Mouse (Mus musculus) spleen, adult 12 weeks (tissue): ENCODE measurements at regions not wholly inside any gene's neighbourhood (a gene's known extent, or its start where the extent isn't known, plus 50 kb on each side); places are given as distances from the start of the nearest gene placed in this dataset.

ENCODE experiments used
- DNase-seq: peaks from one replicate; pipeline ENCODE4 v3.0.0; 2022; ENCODE audit warnings: low spot score

- DNase-seq, result no peak
These were observed 100.2 kb downstream of the Kctd12 start for GRCm38 (mm10) chr14:102882281-102882680.

- DNase-seq, result no peak
These were observed 101.8 kb downstream of the Kctd12 start for GRCm38 (mm10) chr14:102880658-102881083.

GRCm38 (mm10) chr14:102878572-102878971, 103.9 kb downstream of the Kctd12 start:
- DNase-seq, result no peak

- no peak for DNase-seq
These were observed 114.3 kb downstream of the Kctd12 start for GRCm38 (mm10) chr14:102868160-102868559.

- DNase-seq, result no peak
These were observed 114.7 kb downstream of the Kctd12 start for GRCm38 (mm10) chr14:102867697-102868096.

GRCm38 (mm10) chr14:102866511-102866910, 115.9 kb downstream of the Kctd12 start:
- DNase-seq, result no peak

- no peak for DNase-seq
These were observed 120.7 kb downstream of the Kctd12 start for GRCm38 (mm10) chr14:102861694-102862093.

GRCm38 (mm10) chr14:102859361-102859871, 123.0 kb downstream of the Kctd12 start:
- no peak for DNase-seq

GRCm38 (mm10) chr14:102855264-102855840, 127.1 kb downstream of the Kctd12 start:
- DNase-seq, result no peak

- no peak for DNase-seq
These were observed 138.7 kb downstream of the Kctd12 start for GRCm38 (mm10) chr14:102843700-102844099.

- no peak for DNase-seq
These were observed 144.8 kb downstream of the Kctd12 start for GRCm38 (mm10) chr14:102837602-102838001.

- no peak for DNase-seq
These were observed 147.2 kb downstream of the Kctd12 start for GRCm38 (mm10) chr14:102835118-102835769.

GRCm38 (mm10) chr14:102828442-102828841, 154.0 kb downstream of the Kctd12 start:
- no peak for DNase-seq

GRCm38 (mm10) chr14:102827756-102828384, 154.6 kb downstream of the Kctd12 start:
- no peak for DNase-seq

- DNase-seq, result no peak
These were observed 156.9 kb downstream of the Kctd12 start for GRCm38 (mm10) chr14:102825525-102825924.

- no peak for DNase-seq
These were observed 161.8 kb downstream of the Kctd12 start for GRCm38 (mm10) chr14:102820663-102821062.

GRCm38 (mm10) chr14:102811678-102812081, 170.8 kb downstream of the Kctd12 start:
- no peak for DNase-seq

GRCm38 (mm10) chr14:102811022-102811421, 171.4 kb downstream of the Kctd12 start:
- no peak for DNase-seq

GRCm38 (mm10) chr14:102810121-102810921, 172.1 kb downstream of the Kctd12 start:
- DNase-seq, result peak; percentile 7

- DNase-seq, result peak; percentile 5
These were observed 176.2 kb downstream of the Kctd12 start for GRCm38 (mm10) chr14:102805936-102806923.

GRCm38 (mm10) chr14:102795676-102796075, 186.8 kb downstream of the Kctd12 start:
- no peak for DNase-seq
